Mouse (Mus musculus): ENCODE data around the gene Ubxn1.

DNA sequence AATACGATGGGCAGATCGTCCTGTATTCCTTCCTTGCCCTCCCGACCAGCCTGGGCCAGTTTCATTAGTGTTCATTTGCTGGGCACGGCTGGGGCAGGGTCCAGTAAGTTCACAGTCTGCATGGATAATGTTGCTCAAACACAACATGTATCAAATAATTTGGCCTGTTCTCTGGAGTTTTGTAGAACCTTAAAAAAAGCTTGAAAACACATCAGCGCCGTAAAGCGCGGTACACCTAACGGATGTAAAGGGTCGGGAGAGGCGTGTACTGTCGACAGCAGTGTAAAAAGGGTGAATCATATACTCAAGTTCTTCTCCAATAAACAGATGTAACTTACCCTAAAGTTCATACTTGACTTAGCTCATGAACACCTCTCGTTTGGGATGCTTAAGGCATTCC is 27.3 kb downstream of the Ubxn1 start:
- no peak for TF ChIP-seq CTCF (IDR thresholded peaks at IDR 0.05)
- no peak for TF ChIP-seq EP300 (IDR thresholded peaks at IDR 0.05)
